Mouse (Mus musculus) heart, postnatal 36 days (tissue): ENCODE measurements at regions not wholly inside any gene's neighbourhood (a gene's known extent, or its start where the extent isn't known, plus 50 kb on each side); places are given as distances from the start of the nearest gene placed in this dataset.
"Not testable (repeated sequence)": the region's sequence is repeated elsewhere in the genome, so short reads cannot be mapped to it uniquely, and the experiment has no call there.

ENCODE experiments used
- DNase-seq, 2 experiments: peaks; one replicate each; pipeline ENCODE4 v3.0.0; 2021 to 2022
- intact Hi-C: fragments of 180-260 bp; cut with DNase I; formaldehyde crosslinking; loops from one replicate; pipeline ENCODE4 v1.15.1; 2025

DNA sequence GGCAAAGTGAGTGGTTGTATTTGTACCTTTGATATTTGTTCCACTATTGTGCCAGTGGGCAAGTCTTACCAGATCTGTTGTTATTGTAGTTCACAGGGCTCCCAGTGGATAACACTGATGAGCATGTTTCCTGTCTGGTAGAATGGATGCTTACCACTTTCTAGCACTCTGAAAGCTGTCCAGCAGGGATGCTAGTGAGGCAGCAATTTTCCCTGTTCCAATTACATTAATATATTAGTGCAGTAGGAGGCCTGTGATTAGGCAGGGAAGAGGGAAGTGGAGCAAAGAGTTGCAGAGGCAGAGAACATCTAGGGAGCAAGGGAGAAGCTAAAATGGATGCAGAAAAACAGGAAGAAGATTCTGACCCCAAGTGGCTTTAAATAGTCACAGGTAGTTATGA, 348.0 kb downstream of the Adam29 start:
- intact Hi-C loops, DNase-seq: not testable (repeated sequence)

DNA sequence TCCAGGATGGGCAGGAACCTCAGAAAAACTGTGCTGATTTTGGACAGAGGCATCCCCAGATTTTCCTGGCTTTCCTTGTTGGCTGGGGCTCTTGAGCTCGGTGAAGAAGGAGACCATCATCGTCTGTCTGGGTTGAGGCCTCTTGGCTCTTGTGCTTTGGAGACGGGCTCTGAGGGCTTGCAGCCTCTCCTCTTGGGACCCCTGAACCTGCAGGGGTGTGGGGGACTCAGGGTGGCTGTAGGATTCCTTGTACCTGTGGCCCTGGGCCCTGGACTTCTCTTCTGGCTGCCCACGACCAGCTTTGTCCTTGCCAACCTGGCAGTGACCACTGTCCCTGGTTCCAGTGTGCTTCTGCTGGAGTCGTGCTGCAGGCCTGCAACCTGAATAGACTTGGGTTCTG, 367.9 kb downstream of the Adam29 start:
- intact Hi-C loops = no loop called here
- DNase-seq = no peak

GRCm38 (mm10) chr8:55529397-55529796, 377.4 kb downstream of the Adam29 start:
- DNase-seq, intact Hi-C loops: not testable (repeated sequence)

DNA sequence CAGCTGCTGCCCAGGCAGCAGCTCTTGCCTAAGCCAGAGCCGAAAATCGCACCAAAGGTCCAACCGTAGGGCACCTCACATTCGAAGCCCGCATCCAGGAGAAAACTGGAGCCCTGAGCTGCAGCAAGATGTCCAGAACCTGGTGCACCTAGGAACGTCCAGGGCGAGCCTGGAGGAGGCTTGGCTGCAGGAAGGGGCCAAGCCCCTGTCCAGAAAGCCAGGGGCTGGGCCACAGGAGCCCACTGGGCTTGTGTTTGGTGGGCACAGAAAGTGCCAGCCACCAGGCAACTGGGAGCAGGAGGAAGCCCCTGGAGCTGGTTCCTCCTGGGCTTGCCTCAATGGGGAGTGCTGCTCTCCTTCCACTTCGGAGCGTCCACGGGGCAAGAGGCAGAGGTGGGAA, 387.6 kb downstream of the Adam29 start:
- intact Hi-C loops, DNase-seq: not testable (repeated sequence)

DNA sequence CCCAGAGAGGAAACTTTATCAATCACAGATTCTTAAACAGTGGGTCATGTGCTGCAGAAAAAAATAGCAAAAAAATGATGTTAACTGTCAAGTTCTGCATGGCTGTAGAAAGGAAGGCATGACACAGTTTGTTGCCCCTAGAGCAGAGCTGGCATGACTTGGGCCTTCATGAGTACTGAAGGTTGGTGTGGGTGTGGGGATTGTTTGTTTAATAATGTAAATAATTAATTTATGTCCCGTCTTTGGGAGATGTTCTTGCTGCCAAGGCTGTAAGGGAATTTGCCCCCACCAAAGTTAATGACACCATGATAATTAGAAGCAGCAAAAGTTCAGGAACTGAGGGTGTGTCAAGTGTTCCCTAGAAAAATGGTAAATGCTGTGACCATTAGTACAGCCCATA, 429.4 kb downstream of the Adam29 start:
- intact Hi-C loops = no loop called here
- DNase-seq = no peak

DNA sequence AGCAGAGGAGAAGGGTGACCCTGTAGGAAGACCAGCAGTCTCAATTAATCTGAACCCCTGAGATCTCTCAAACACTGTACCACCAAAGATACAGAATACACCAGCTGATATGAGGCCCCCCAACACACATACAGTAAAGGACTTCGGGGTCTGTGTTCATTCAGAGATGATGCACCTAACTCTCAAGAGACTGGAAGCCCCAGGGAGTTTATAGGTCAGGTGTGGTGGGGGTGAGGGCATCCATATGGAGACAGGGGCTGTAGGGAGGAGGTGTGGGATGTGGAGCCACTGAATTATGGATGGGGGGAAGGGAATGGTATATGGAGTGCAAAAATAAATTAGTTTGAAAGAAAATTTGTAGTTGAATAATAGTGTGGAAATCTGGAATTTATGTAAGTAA, 429.8 kb downstream of the Adam29 start:
- no peak for DNase-seq
- intact Hi-C loops = no loop called here

GRCm38 (mm10) chr8:55472386-55472785, 434.4 kb downstream of the Adam29 start:
- DNase-seq = no peak
- intact Hi-C loops = no loop called here

GRCm38 (mm10) chr8:55466771-55467170, 440.0 kb downstream of the Adam29 start:
- intact Hi-C loops = not testable (repeated sequence)

DNA sequence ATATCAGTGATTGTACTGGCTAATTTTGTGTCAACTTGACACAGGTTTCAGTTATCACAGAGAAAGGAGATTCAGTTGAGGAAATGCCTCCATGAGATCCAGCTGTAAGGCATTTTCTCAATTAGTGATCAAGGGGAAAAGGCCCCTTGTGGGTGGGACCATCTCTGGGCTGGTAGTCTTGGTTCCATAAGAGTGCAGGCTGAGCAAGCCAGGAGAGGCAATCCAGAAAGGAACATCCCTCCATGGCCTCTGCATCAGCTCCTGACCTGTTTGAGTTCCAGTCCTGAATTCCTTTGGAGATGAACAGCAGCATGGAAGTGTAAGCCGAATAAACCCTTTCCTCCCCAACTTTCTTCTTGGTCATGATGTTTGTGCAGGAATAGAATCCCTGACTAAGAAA, 440.8 kb downstream of the Adam29 start:
- intact Hi-C loops, DNase-seq: not testable (repeated sequence)

More at GRCm38 (mm10) chr8:55466771-55467170, 440.0 kb downstream of the Adam29 start:
- DNase-seq = not testable (repeated sequence)

- no peak for DNase-seq
- intact Hi-C loops = no loop called here
These were observed 441.3 kb downstream of the Adam29 start for GRCm38 (mm10) chr8:55465419-55465818.

DNA sequence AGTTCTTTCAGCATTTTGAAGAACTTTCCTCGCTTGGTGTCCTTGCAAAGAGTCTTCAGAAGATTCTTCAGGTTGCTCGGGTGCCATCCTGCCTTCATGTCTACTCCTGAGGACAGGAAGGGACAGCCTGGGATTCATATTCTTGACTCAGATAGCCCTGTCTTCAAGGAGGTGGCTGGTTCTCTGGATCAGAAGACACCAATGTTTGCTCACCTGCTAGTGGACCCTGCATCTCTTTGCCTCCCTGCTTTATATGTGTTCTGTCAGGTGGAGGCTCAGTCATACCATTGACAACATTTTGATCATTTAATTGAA, 441.9 kb downstream of the Adam29 start:
- DNase-seq = no peak

GRCm38 (mm10) chr8:55464036-55464854, 442.5 kb downstream of the Adam29 start:
- intact Hi-C loops = no loop called here
- DNase-seq = no peak

More for the DNA sequence above, 441.9 kb downstream of the Adam29 start:
- intact Hi-C loops = no loop called here

- intact Hi-C loops, DNase-seq: not testable (repeated sequence)
These were observed 446.0 kb downstream of the Adam29 start for GRCm38 (mm10) chr8:55460790-55461189.

GRCm38 (mm10) chr8:55457436-55457835, 449.3 kb downstream of the Adam29 start:
- no peak for DNase-seq
- intact Hi-C loops = loop anchor here (2.0 kb wide), 1 partner anchor 131 kb away; no protein-coding TSS in a partner anchor
